Mouse (Mus musculus) CH12.LX (cell line): Measurements from ENCODE around the gene L3mbtl1.

Source experiments
- CHD2 ChIP-seq: IDR thresholded peaks from 2 replicates; pipeline ENCODE4 v1.6.1; 2011; ENCODE audit warnings: low read length, improper control_type of control experiment
- CTCF ChIP-seq, 2 experiments: IDR thresholded peaks in 1 of 2; conservative IDR thresholded peaks in 1 of 2; 2 replicates each; pipeline ENCODE4 v1.5.1; 2011 to 2012; ENCODE audit warnings: low read depth in 2 of 2, low read length in 2 of 2, improper control_type of control experiment in 1 of 2, inconsistent platforms in 1 of 2, mild to moderate bottlenecking in 1 of 2, moderate library complexity in 1 of 2
- EP300 ChIP-seq: IDR thresholded peaks from 2 replicates; pipeline ENCODE4 v1.6.1; 2011; ENCODE audit warnings: low read length, improper control_type of control experiment
- POLR2A ChIP-seq: IDR thresholded peaks from 2 replicates; pipeline ENCODE4 v1.6.1; 2011; ENCODE audit warnings: low read depth, mild to moderate bottlenecking, improper control_type of control experiment, low read length
- TBP ChIP-seq: conservative IDR thresholded peaks from 2 replicates; pipeline ENCODE4 v1.6.1; 2011; ENCODE audit warnings: low read depth, low read length, improper control_type of control experiment
- UBTF ChIP-seq: IDR thresholded peaks from 2 replicates; pipeline ENCODE4 v1.6.1; 2012; ENCODE audit warnings: low read depth, mild to moderate bottlenecking, inconsistent platforms, low read length, improper control_type of control experiment, moderate library complexity
- USF2 ChIP-seq: conservative IDR thresholded peaks from 2 replicates; pipeline ENCODE4 v1.6.1; 2011; ENCODE audit warnings: low read depth, low read length, improper control_type of control experiment
- ZMIZ1 ChIP-seq: IDR thresholded peaks from 2 replicates; pipeline ENCODE4 v1.6.1; 2012; ENCODE audit warnings: low read depth, mild to moderate bottlenecking, inconsistent platforms, low read length, improper control_type of control experiment

DNA sequence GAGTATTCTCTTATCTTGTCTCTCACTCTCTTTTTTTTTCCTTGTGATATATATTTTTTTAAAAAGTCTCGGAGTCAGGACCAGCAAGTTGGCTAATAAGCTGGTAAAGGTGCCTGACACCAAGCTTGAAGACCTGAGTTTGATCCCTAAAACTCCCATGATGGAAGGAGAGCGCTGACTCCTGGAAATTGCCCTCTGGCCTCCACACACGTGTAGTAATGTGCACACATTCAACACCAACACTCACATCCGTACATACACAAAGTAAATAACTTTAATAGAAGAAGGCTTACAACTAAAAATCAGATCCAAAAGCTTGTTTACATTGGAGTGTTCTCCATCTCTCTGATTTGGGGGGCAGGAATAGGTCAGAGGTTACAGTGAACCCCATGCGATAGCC, 29.9 kb downstream of the L3mbtl1 start:
- TF ChIP-seq CTCF (conservative IDR thresholded peaks at IDR 0.05 in 1 of 2, IDR thresholded peaks at IDR 0.05 in 1 of 2; ENCODE audit: low read depth in 2 of 2, low read length in 2 of 2) (no peak), ZMIZ1 (no peak), USF2 (no peak), UBTF (no peak), CHD2 (no peak), POLR2A (no peak), TBP (no peak), EP300 (no peak)
